Mouse (Mus musculus) central nervous system, embryonic 18 days (tissue): Measurements from ENCODE around the gene Abca12. TPM values are rescaled to one million over a fixed set of nuclear protein-coding genes. Genes with fewer than 3 reads are reported as not detected.

ENCODE experiments used
- polyA plus RNA-seq: library from polyadenylated mRNA; depleted of rRNA; stranded (reverse); fragments of >200 nt; gene quantifications from 2 replicates; pipeline ENCODE4 v1.2.3, GENCODE M21; 2012; rRNA removed

Gene Abca12
- 0.08 TPM in 2 replicates for polyA plus RNA-seq

GRCm38 (mm10) chr1:71414810-71415209, at the start of gene Abca12:
TSS of gene Abca12 (minus strand) at chr1:71414910.

Other genes with a start within 250 kb of the Abca12 start
- gene Atic, start 142.2 kb upstream of the Abca12 start, polyA plus RNA-seq: 44.5 and 47.0 TPM in 2 replicates
- gene Fn1, start 238.3 kb upstream of the Abca12 start, polyA plus RNA-seq: 81.0 and 85.2 TPM in 2 replicates